Mouse (Mus musculus) ovary, postnatal 14 days (tissue): ENCODE results near the gene Pdlim4.
"Not testable (repeated sequence)": the region's sequence is repeated elsewhere in the genome, so short reads cannot be mapped to it uniquely, and the experiment has no call there.

Experiments
- DNase-seq: peaks from one replicate; pipeline ENCODE4 v3.0.0; 2022; ENCODE audit warnings: low spot score

Gene Pdlim4

GRCm38 (mm10) chr11:54060316-54060715 is 8.5 kb downstream of the Pdlim4 start:
- no peak for DNase-seq

GRCm38 (mm10) chr11:54059526-54059925 is 9.3 kb downstream of the Pdlim4 start:
- no peak for DNase-seq

GRCm38 (mm10) chr11:54058643-54059042 is 10.2 kb downstream of the Pdlim4 start:
- no peak for DNase-seq

GRCm38 (mm10) chr11:54058056-54058617 is 10.7 kb downstream of the Pdlim4 start:
- no peak for DNase-seq

GRCm38 (mm10) chr11:54057428-54057827 is 11.4 kb downstream of the Pdlim4 start:
- no peak for DNase-seq

GRCm38 (mm10) chr11:54056132-54056531 is 12.7 kb downstream of the Pdlim4 start:
- no peak for DNase-seq

GRCm38 (mm10) chr11:54054257-54054656 is 14.6 kb downstream of the Pdlim4 start:
- no peak for DNase-seq

GRCm38 (mm10) chr11:54053090-54053489 is 15.7 kb downstream of the Pdlim4 start:
- no peak for DNase-seq

GRCm38 (mm10) chr11:54052128-54052527 is 16.7 kb downstream of the Pdlim4 start:
- no peak for DNase-seq

- DNase-seq, result no peak
Observed at GRCm38 (mm10) chr11:54051161-54051560, 17.7 kb downstream of the Pdlim4 start.

- DNase-seq, result no peak
Observed at GRCm38 (mm10) chr11:54050205-54050604, 18.6 kb downstream of the Pdlim4 start.

GRCm38 (mm10) chr11:54040676-54041075 is 28.1 kb downstream of the Pdlim4 start:
- DNase-seq, result no peak

- DNase-seq, result not testable (repeated sequence)
Observed at GRCm38 (mm10) chr11:54032872-54033271, 35.9 kb downstream of the Pdlim4 start.

GRCm38 (mm10) chr11:54028997-54029396 is 39.8 kb downstream of the Pdlim4 start:
- DNase-seq, result no peak

GRCm38 (mm10) chr11:54028044-54028951 is 40.5 kb downstream of the Pdlim4 start, which contains the start of gene Slc22a4:
Gene Slc22a4, minus strand, starts transcription at chr11:54028090.
- peak; percentile 69 for DNase-seq

GRCm38 (mm10) chr11:54027131-54028043 is 41.4 kb downstream of the Pdlim4 start:
- no peak for DNase-seq

GRCm38 (mm10) chr11:54026491-54027041 is 42.2 kb downstream of the Pdlim4 start:
- DNase-seq, result no peak

GRCm38 (mm10) chr11:54021396-54022093 is 47.3 kb downstream of the Pdlim4 start:
- DNase-seq, result no peak

- DNase-seq, result no peak
Observed at GRCm38 (mm10) chr11:54018893-54019732, 49.7 kb downstream of the Pdlim4 start.

- DNase-seq, result no peak
Observed at GRCm38 (mm10) chr11:54017596-54017995, 51.2 kb downstream of the Pdlim4 start.
